Mouse (Mus musculus) midbrain, embryonic 14.5 days (tissue): ENCODE results near the gene P2ry6. TPM values are rescaled to one million over a fixed set of nuclear protein-coding genes. Genes with fewer than 3 reads are reported as not detected.
A peak's percentile ranks its signal among the peaks of the same experiment; 100 is the strongest.

ENCODE experiments used
- ATAC-seq: fragments of 200-750 bp; cut with Nextera tagmentation; 2 replicates; pipeline ENCODE4 v1.8.0; 2017; ENCODE audit warnings: moderate number of reproducible peaks, moderate library complexity; ENCODE audit not compliant: low FRiP score, low TSS enrichment
- DNase-seq: peaks from one replicate; pipeline ENCODE4 v3.0.0-alpha.2; 2015
- H3K27ac ChIP-seq: fragments of 300-500 bp; sonication (generic); replicated peaks from 2 replicates; pipeline ENCODE4 v1.5.1; 2014; ENCODE audit warnings: mild to moderate bottlenecking, low read depth, low read length, moderate library complexity
- H3K27me3 ChIP-seq: fragments of 300-500 bp; sonication (generic); 2 replicates; pipeline ENCODE4 v1.6.1; 2014; ENCODE audit warnings: low read length, control low read depth, mixed read lengths; ENCODE audit not compliant: control insufficient read depth, insufficient read depth
- H3K36me3 ChIP-seq: fragments of 300-500 bp; sonication (generic); 2 replicates; pipeline ENCODE4 v1.6.1; 2014; ENCODE audit warnings: low read length, control low read depth; ENCODE audit not compliant: control insufficient read depth, insufficient read depth
- H3K4me1 ChIP-seq: fragments of 300-500 bp; sonication (generic); 2 replicates; pipeline ENCODE4 v1.6.1; 2014; ENCODE audit warnings: mild to moderate bottlenecking, antibody characterized with exemption, low read length, control low read depth; ENCODE audit not compliant: control insufficient read depth, insufficient read depth
- H3K4me2 ChIP-seq: fragments of 300-500 bp; sonication (generic); 2 replicates; pipeline ENCODE4 v1.6.1; 2014; ENCODE audit warnings: mild to moderate bottlenecking, low read length, moderate library complexity
- H3K4me3 ChIP-seq: fragments of 300-500 bp; sonication (generic); replicated peaks from 2 replicates; pipeline ENCODE4 v1.5.1; 2014; ENCODE audit warnings: low read depth, low read length
- H3K9ac ChIP-seq: fragments of 300-500 bp; sonication (generic); replicated peaks from 2 replicates; pipeline ENCODE4 v1.6.1; 2014; ENCODE audit warnings: mild to moderate bottlenecking, low read length, moderate library complexity
- H3K9me3 ChIP-seq: fragments of 300-500 bp; sonication (generic); 2 replicates; pipeline ENCODE4 v1.6.1; 2016; ENCODE audit warnings: low read length, control low read depth, mixed read lengths; ENCODE audit not compliant: control insufficient read depth
- whole genome bisulfite sequencing: fragments of 180-500 bp; shearing (Covaris S2); extraction: QIAGEN DNeasy Blood & Tissue Kit; methylation state at CpG from one replicate; pipeline ENCODE4 v1.1.7; 2014; 5-methylcytosine and 5-hydroxymethylcytosine counted together
- polyA plus RNA-seq: library from polyadenylated mRNA; unstranded; fragments of >200 nt; fragmentation: Nextera tagmentation; extraction: Ambion mirVana; gene quantifications from 2 replicates; pipeline ENCODE4 v1.2.1, GENCODE M21; 2014

Gene P2ry6
- polyA plus RNA-seq, 1 experiment from 2014 or later, result 2.7 TPM

GRCm38 (mm10) chr7:100894057-100894832 lies 80.2 kb downstream of the P2ry6 start:
- H3K27ac ChIP-seq, result peak overlapping the region; percentile 39
- peak overlapping the region; percentile 90 for H3K4me2 ChIP-seq
- peak overlapping the region; percentile 78 for H3K9ac ChIP-seq
- peaks cover 18% of the 10 kb centered on the region for H3K4me1 ChIP-seq
- 0 out of 2 replicates have a peak, but pooled peaks cover 5% of the 10 kb centered on the region for H3K36me3 ChIP-seq
- peak; percentile 84 for DNase-seq
- H3K9me3 ChIP-seq, result no peaks in the 10 kb centered on the region
- WGBS, result 2% methylated on average over 52 of the region's 53 CpGs
- H3K27me3 ChIP-seq, result no peaks in the 10 kb centered on the region
- ATAC-seq, result peak; percentile 66
- peak overlapping the region; percentile 53 for H3K4me3 ChIP-seq

- H3K27ac ChIP-seq, result peak overlapping the region; percentile 39
- H3K4me2 ChIP-seq, result peak overlapping the region; percentile 90
- 21% methylated on average over 20 of the region's 20 CpGs for WGBS
- ATAC-seq (peak; percentile 32; the same call in 1 of the 2 replicates), DNase-seq (peak; percentile 45)
- H3K36me3 ChIP-seq, result 0 out of 2 replicates have a peak, but pooled peaks cover 8% of the 10 kb centered on the region
- H3K4me3 ChIP-seq, result peak overlapping the region; percentile 53
- H3K4me1 ChIP-seq, result peaks cover 18% of the 10 kb centered on the region
- H3K9ac ChIP-seq, result peak overlapping the region; percentile 78; the same call in 1 of the 2 replicates
- no peaks in the 10 kb centered on the region for H3K27me3 ChIP-seq
- no peaks in the 10 kb centered on the region for H3K9me3 ChIP-seq
Observed at GRCm38 (mm10) chr7:100893249-100894056, 81.0 kb downstream of the P2ry6 start.

Other genes with a start within 250 kb of the P2ry6 start
- gene Relt, start 111.2 kb downstream of the P2ry6 start, polyA plus RNA-seq, result 3.9 and 4.5 TPM in 2 replicates
- gene Arhgef17, start 42.5 kb downstream of the P2ry6 start, polyA plus RNA-seq, result 12.1 and 13.2 TPM in 2 replicates
- 0.16 TPM in 1 of 2 replicates, not detected in the other for gene P2ry2, start 38.2 kb upstream of the P2ry6 start, polyA plus RNA-seq
- gene Fchsd2, start 118.2 kb upstream of the P2ry6 start, polyA plus RNA-seq, result 38.6 and 50.5 TPM in 2 replicates